Mouse (Mus musculus) kidney, adult 2 months (tissue): ENCODE data around the gene Med25.

Experiments
- CTCF ChIP-seq: fragments of 200-500 bp; conservative IDR thresholded peaks from 2 replicates; pipeline ENCODE4 v1.5.1; 2011; ENCODE audit warnings: low read depth, mild to moderate bottlenecking, control low read depth, low read length, moderate library complexity, mixed read lengths; ENCODE audit not compliant: insufficient read depth, insufficient read length
- POLR2A ChIP-seq: fragments of 200-500 bp; IDR thresholded peaks from one replicate; pipeline ENCODE4 v1.6.1; 2011; ENCODE audit warnings: low read depth, low read length, control low read depth

DNA sequence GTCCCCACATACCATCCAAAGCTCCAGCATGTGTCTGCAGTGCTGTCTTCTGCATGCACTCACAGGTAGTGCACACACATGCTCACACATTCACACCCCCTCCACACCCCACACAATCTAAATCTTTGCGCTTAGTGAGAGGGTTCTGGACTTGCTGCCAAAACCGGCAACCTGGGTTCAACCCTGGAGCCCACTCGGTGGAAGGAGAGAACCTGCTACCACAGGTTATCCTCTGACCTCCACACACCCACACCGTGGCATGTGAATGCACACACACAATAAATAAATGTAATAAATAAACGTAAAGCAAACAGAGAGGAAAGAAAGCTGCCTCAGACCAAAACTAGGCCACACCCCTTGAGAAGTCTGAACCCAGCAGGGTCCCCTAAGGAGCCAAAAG is 44.7 kb downstream of the Med25 start:
- TF ChIP-seq POLR2A (no peak), CTCF (no peak)
